In the genomic region with DNA sequence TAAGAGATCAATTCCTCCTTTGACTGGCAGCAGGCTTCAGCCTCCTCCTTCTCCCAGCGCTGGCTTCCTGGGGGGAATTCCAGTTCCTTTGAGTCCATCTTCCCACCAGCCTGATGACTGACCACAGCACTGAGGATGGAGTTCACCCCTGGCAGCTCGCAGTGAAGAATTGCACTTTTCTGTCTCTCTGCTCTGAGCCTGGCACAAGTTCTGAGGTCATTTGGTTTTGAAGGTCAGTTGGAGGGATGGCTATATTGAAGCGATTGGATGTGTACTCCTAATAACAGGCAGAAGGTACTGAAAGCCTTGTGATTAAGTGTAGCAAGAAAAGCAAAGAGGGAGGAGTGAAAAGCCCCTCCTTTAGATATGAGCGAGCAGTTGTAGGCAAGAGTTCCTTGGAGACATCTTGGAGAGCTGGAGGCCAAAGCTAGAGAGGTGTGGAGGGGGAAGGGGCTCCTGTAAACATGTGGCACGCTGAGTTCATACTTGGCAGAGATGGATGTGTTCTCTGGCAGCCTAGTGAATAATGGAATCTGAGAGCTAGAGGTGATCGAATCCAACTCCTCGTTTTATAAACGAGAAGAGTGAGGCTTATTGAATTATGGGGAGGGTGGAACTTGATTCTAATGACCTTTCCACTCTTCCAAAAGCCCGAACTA, we compare ENCODE assay signal across 15 mouse cellular contexts.
A peak's percentile ranks its signal among the peaks of the same experiment; 100 is the strongest.
DNase-seq lines count a peak whose midpoint lies in the region; ATAC-seq and TF ChIP-seq lines count a peak whose summit lies in the region.
"Had no signal": no experiment of that assay in that cellular context is flagged by ENCODE, and none has a peak within 500 bp of the region (broad histone marks: within the 10 kb centered on the region; RNA-seq: fewer than 3 reads in every experiment).

No protein-coding gene starts in this region.

- H3K4me3 ChIP-seq in heart, embryonic 12.5 days = no peak overlapping the region
- no peak overlapping the region for H3K4me3 ChIP-seq in heart, adult 2 months
- H3K4me3 ChIP-seq in stomach, embryonic 16.5 days (replicated peaks; ENCODE audit: low read length) = no peak overlapping the region
- no peak overlapping the region for H3K4me3 ChIP-seq in stomach, postnatal 0 days (ENCODE audit: low read depth, low read length)
- no peak overlapping the region for H3K4me3 ChIP-seq in small intestine, adult 2 months (ENCODE audit: low read depth, low read length)
- H3K4me3 ChIP-seq: liver, embryonic 13.5 days; midbrain, embryonic 13.5 days had no signal

- H3K9ac ChIP-seq in heart, embryonic 12.5 days = no peak overlapping the region
- no peak overlapping the region for H3K9ac ChIP-seq in heart, adult 2 months (ENCODE audit: low read depth, low read length)
- H3K9ac ChIP-seq in stomach, embryonic 16.5 days (ENCODE audit: low read length) = no peak overlapping the region
- H3K9ac ChIP-seq in stomach, postnatal 0 days (ENCODE audit: low read length) = no peak overlapping the region
- H3K9ac ChIP-seq: liver, embryonic 13.5 days; midbrain, embryonic 13.5 days had no signal

- TF ChIP-seq POLR2A in heart, adult 2 months (IDR thresholded peaks at IDR 0.05; ENCODE audit: insufficient read depth, low read depth, low read length) = no peak
- no peak for TF ChIP-seq POLR2A in small intestine, adult 2 months (IDR thresholded peaks at IDR 0.05; ENCODE audit: low read depth, low read length)

- no peak for TF ChIP-seq EP300 in heart, adult 2 months (IDR thresholded peaks at IDR 0.05; ENCODE audit: insufficient read depth, low read depth, low read length)
- TF ChIP-seq EP300 in stomach, postnatal 0 days (optimal IDR thresholded peaks at IDR 0.05) = no peak

- peaks cover 11% of the 10 kb centered on the region; the same call in 1 of the 2 replicates for H3K27me3 ChIP-seq in heart, embryonic 12.5 days (replicated peaks)
- no peaks in the 10 kb centered on the region for H3K27me3 ChIP-seq in heart, adult 2 months (ENCODE audit: control insufficient read depth, insufficient read depth, low read length)
- H3K27me3 ChIP-seq in stomach, embryonic 16.5 days (ENCODE audit: control insufficient read depth, insufficient read depth, low read length) = no peaks in the 10 kb centered on the region
- no peaks in the 10 kb centered on the region for H3K27me3 ChIP-seq in stomach, postnatal 0 days (ENCODE audit: control insufficient read depth, insufficient read depth, low read length)
- no peaks in the 10 kb centered on the region for H3K27me3 ChIP-seq in small intestine, adult 2 months (ENCODE audit: control insufficient read depth, insufficient read depth, low read length)
- H3K27me3 ChIP-seq: liver, embryonic 13.5 days; midbrain, embryonic 13.5 days had no signal

- intact Hi-C loops in heart, adult 2 months (cut with DNase I) = no loop called here

- peaks cover 10% of the 10 kb centered on the region for H3K4me1 ChIP-seq in heart, embryonic 12.5 days (replicated peaks)
- H3K4me1 ChIP-seq in heart, adult 2 months (ENCODE audit: control insufficient read depth, insufficient read depth, low read length) = no peaks in the 10 kb centered on the region; the same call in 1 of the 2 replicates
- H3K4me1 ChIP-seq in stomach, embryonic 16.5 days (ENCODE audit: control insufficient read depth, insufficient read depth, low read length) = 0 out of 2 replicates have a peak, but pooled peaks cover 5% of the 10 kb centered on the region
- H3K4me1 ChIP-seq in stomach, postnatal 0 days (replicated peaks; ENCODE audit: control insufficient read depth, insufficient read depth) = no peaks in the 10 kb centered on the region
- H3K4me1 ChIP-seq in small intestine, adult 2 months (ENCODE audit: control insufficient read depth, insufficient read depth, insufficient read length, low read length) = peaks cover 6% of the 10 kb centered on the region; the same call in 1 of the 2 replicates
- H3K4me1 ChIP-seq: liver, embryonic 13.5 days; midbrain, embryonic 13.5 days had no signal

- no peaks in the 10 kb centered on the region for H3K36me3 ChIP-seq in heart, embryonic 12.5 days
- no peaks in the 10 kb centered on the region for H3K36me3 ChIP-seq in heart, adult 2 months (ENCODE audit: control insufficient read depth, insufficient read depth, low read length)
- no peaks in the 10 kb centered on the region for H3K36me3 ChIP-seq in stomach, embryonic 16.5 days (ENCODE audit: control insufficient read depth, insufficient read depth, low read length)
- no peaks in the 10 kb centered on the region for H3K36me3 ChIP-seq in stomach, postnatal 0 days (ENCODE audit: control insufficient read depth, insufficient read depth, low read length)
- no peaks in the 10 kb centered on the region for H3K36me3 ChIP-seq in small intestine, adult 2 months (ENCODE audit: control insufficient read depth, insufficient read depth, low read length)
- H3K36me3 ChIP-seq: liver, embryonic 13.5 days; midbrain, embryonic 13.5 days had no signal

- 59% methylated on average over 9 of the region's 9 CpGs for WGBS in heart, embryonic 12.5 days
- WGBS in heart, adult 2 months = 48% methylated on average over 9 of the region's 9 CpGs
- 39% methylated on average over 9 of the region's 9 CpGs for WGBS in stomach, embryonic 16.5 days
- WGBS in stomach, postnatal 0 days = 39% methylated on average over 9 of the region's 9 CpGs
- 42% methylated on average over 9 of the region's 9 CpGs for WGBS in small intestine, adult 2 months

- H3K4me2 ChIP-seq in heart, embryonic 12.5 days = no peak overlapping the region
- 0 out of 2 replicates have a peak overlapping the region, but pooled peaks have one; percentile 3 for H3K4me2 ChIP-seq in stomach, embryonic 16.5 days (ENCODE audit: low read depth, low read length)
- H3K4me2 ChIP-seq in stomach, postnatal 0 days (replicated peaks; ENCODE audit: low read depth) = no peak overlapping the region
- H3K4me2 ChIP-seq: liver, embryonic 13.5 days; midbrain, embryonic 13.5 days had no signal

- no peak for TF ChIP-seq CTCF in heart, adult 2 months (IDR thresholded peaks at IDR 0.05)
- TF ChIP-seq CTCF in stomach, postnatal 0 days (IDR thresholded peaks at IDR 0.05; ENCODE audit: low read depth) = no peak
- TF ChIP-seq CTCF in small intestine, adult 2 months (IDR thresholded peaks at IDR 0.05; ENCODE audit: extremely low read depth, insufficient read length, insufficient replicate concordance, low read depth, low read length) = no peak

- peak; percentile 29; the same call in 1 of the 2 replicates for ATAC-seq in heart, embryonic 12.5 days (ENCODE audit: insufficient number of reproducible peaks, low FRiP score)
- no peak for ATAC-seq in stomach, embryonic 16.5 days (ENCODE audit: insufficient read depth, low FRiP score)
- no peak for ATAC-seq in stomach, postnatal 0 days (ENCODE audit: low FRiP score, low TSS enrichment)
- ATAC-seq: hindbrain, postnatal 0 days; midbrain, embryonic 13.5 days had no signal

- DNase-seq in adrenal gland, adult (ENCODE audit: inconsistent age in 2 of 2, low spot score in 1 of 2) = peak; percentile 22 to 74
- no peak for DNase-seq in adrenal gland, postnatal 25 days
- DNase-seq in heart, adult 2 months = no peak
- no peak for DNase-seq in stomach, postnatal 0 days (ENCODE audit: low spot score)
- DNase-seq in urinary bladder, postnatal 36 days (ENCODE audit: low spot score in 2 of 2) = no peak
- DNase-seq: cerebellum, adult 11 months; cerebellum, postnatal 36 days; layer of hippocampus, adult 9-11 months; liver, embryonic 13.5 days; thymus, postnatal 4 days had no signal

- H3K9me3 ChIP-seq in heart, embryonic 12.5 days (replicated peaks) = no peaks in the 10 kb centered on the region
- no peaks in the 10 kb centered on the region for H3K9me3 ChIP-seq in stomach, embryonic 16.5 days (replicated peaks; ENCODE audit: control insufficient read depth, low read length)
- no peaks in the 10 kb centered on the region for H3K9me3 ChIP-seq in stomach, postnatal 0 days (ENCODE audit: control insufficient read depth, low read length)
- H3K9me3 ChIP-seq: liver, embryonic 13.5 days; midbrain, embryonic 13.5 days had no signal

- H3K79me2 ChIP-seq in heart, adult 2 months (replicated peaks; ENCODE audit: control insufficient read depth, insufficient read depth, low read length) = no peaks in the 10 kb centered on the region

- H3K27ac ChIP-seq in heart, embryonic 12.5 days (ENCODE audit: poor library complexity, severe bottlenecking) = no peak overlapping the region
- no peak overlapping the region for H3K27ac ChIP-seq in heart, adult 2 months
- H3K27ac ChIP-seq in stomach, embryonic 16.5 days (ENCODE audit: low read length) = no peak overlapping the region
- H3K27ac ChIP-seq in stomach, postnatal 0 days (replicated peaks) = no peak overlapping the region
- peak overlapping the region; percentile 55 for H3K27ac ChIP-seq in small intestine, adult 2 months (ENCODE audit: insufficient read depth, low read depth, low read length)
- H3K27ac ChIP-seq: hindbrain, postnatal 0 days; liver, embryonic 13.5 days; midbrain, embryonic 13.5 days had no signal

Comparison
In these comparisons a context has a peak if more than half of its experiments do, and no peak if none do; other contexts are left out.
1. DNase-seq: peak in adrenal gland, adult (2 of 2); none in adrenal gland, postnatal 25 days (single experiment), heart, adult 2 months (0 of 2), stomach, postnatal 0 days (single experiment) and urinary bladder, postnatal 36 days (0 of 2).